Mouse (Mus musculus) embryonic facial prominence, embryonic 14.5 days (tissue): ENCODE measurements around the gene Gm20388. TPM values are rescaled to one million over a fixed set of nuclear protein-coding genes. Genes with fewer than 3 reads are reported as not detected.

Experiments
- ATAC-seq: fragments of 200-750 bp; cut with Nextera tagmentation; 2 replicates; pipeline ENCODE4 v1.8.0; 2017; ENCODE audit warnings: low read depth, moderate number of reproducible peaks, moderate TSS enrichment
- DNase-seq: peaks from one replicate; pipeline ENCODE4 v3.0.0-alpha.2; 2015; ENCODE audit warnings: low spot score
- H3K27ac ChIP-seq: fragments of 300-500 bp; sonication (generic); replicated peaks from 2 replicates; pipeline ENCODE4 v1.5.1; 2014; ENCODE audit warnings: low read depth, mild to moderate bottlenecking, low read length, moderate library complexity
- H3K27me3 ChIP-seq: fragments of 300-500 bp; sonication (generic); replicated peaks from 2 replicates; pipeline ENCODE4 v1.6.1; 2014; ENCODE audit warnings: low read length; ENCODE audit not compliant: control insufficient read depth, insufficient read depth
- H3K36me3 ChIP-seq: fragments of 300-500 bp; sonication (generic); 2 replicates; pipeline ENCODE4 v1.6.1; 2014; ENCODE audit warnings: low read length, mixed read lengths; ENCODE audit not compliant: control insufficient read depth, insufficient read depth
- H3K4me1 ChIP-seq: fragments of 300-500 bp; sonication (generic); 2 replicates; pipeline ENCODE4 v1.6.1; 2014; ENCODE audit warnings: antibody characterized with exemption, low read length; ENCODE audit not compliant: control insufficient read depth, insufficient read depth
- H3K4me2 ChIP-seq: fragments of 300-500 bp; sonication (generic); 2 replicates; pipeline ENCODE4 v1.6.1; 2014; ENCODE audit warnings: low read depth, mild to moderate bottlenecking, low read length, moderate library complexity, mixed read lengths
- H3K4me3 ChIP-seq: fragments of 300-500 bp; sonication (generic); 2 replicates; pipeline ENCODE4 v1.5.1; 2014; ENCODE audit warnings: low read depth, mild to moderate bottlenecking, low read length
- H3K9ac ChIP-seq: fragments of 300-500 bp; sonication (generic); 2 replicates; pipeline ENCODE4 v1.6.1; 2014; ENCODE audit warnings: low read depth, mild to moderate bottlenecking, low read length, moderate library complexity, mixed read lengths
- H3K9me3 ChIP-seq: fragments of 300-500 bp; sonication (generic); 2 replicates; pipeline ENCODE4 v1.6.1; 2016; ENCODE audit warnings: low read length; ENCODE audit not compliant: control insufficient read depth
- WGBS: fragments of 180-500 bp; shearing (Covaris S2); extraction: QIAGEN DNeasy Blood & Tissue Kit; methylation state at CpG from one replicate; pipeline ENCODE4 v1.1.7; 2014; 5-methylcytosine and 5-hydroxymethylcytosine counted together
- polyA plus RNA-seq: library from polyadenylated mRNA; unstranded; fragments of >200 nt; fragmentation: Nextera tagmentation; extraction: Ambion mirVana; gene quantifications from 2 replicates; pipeline ENCODE4 v1.2.1, GENCODE M21; 2014

Gm20388 gene
- polyA plus RNA-seq, 1 experiment from 2014 or later, result not detected

DNA sequence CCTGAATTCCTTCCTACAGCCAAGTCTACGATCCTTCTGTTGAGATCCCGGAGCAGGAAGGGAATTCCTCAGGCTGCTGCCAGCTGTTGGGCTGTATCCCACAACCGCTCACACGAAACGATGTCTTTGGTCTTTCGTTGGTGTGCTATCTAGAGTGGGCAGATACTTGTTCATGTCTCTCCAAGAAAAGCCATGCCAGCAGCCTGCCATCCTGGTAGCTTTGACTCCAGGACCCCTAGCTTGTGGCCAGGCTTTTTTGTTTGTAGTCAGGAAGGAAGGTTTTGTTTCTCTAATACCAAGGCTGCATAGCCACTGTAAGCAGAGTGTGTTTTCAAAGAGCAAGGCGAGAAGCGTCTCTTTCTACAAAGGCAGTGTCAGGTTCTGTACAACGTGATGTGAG, 193.3 kb downstream of the Gm20388 start:
- no peak overlapping the region for H3K27ac ChIP-seq
- 87% methylated on average over 9 of the region's 9 CpGs for WGBS
- peaks cover 15% of the 10 kb centered on the region for H3K4me1 ChIP-seq
- H3K9me3 ChIP-seq, result no peaks in the 10 kb centered on the region
- DNase-seq (no peak), ATAC-seq (no peak)
- H3K4me3 ChIP-seq, result no peak overlapping the region
- H3K27me3 ChIP-seq, result no peaks in the 10 kb centered on the region
- no peaks in the 10 kb centered on the region for H3K36me3 ChIP-seq
- H3K9ac ChIP-seq, result 0 out of 2 replicates have a peak overlapping the region, but pooled peaks have one; percentile 6
- no peak overlapping the region for H3K4me2 ChIP-seq

GRCm38 (mm10) chr8:120104721-120105272, 194.2 kb downstream of the Gm20388 start:
- no peak overlapping the region for H3K4me2 ChIP-seq
- no peaks in the 10 kb centered on the region for H3K36me3 ChIP-seq
- H3K4me1 ChIP-seq, result peaks cover 14% of the 10 kb centered on the region
- no peak for DNase-seq
- WGBS, result 58% methylated on average over 9 of the region's 9 CpGs
- no peak for ATAC-seq
- 0 out of 2 replicates have a peak overlapping the region, but pooled peaks have one; percentile 8 for H3K9ac ChIP-seq
- H3K4me3 ChIP-seq, result no peak overlapping the region
- no peaks in the 10 kb centered on the region for H3K9me3 ChIP-seq
- H3K27me3 ChIP-seq, result no peaks in the 10 kb centered on the region
- no peak overlapping the region; the same call in 1 of the 2 replicates for H3K27ac ChIP-seq

GRCm38 (mm10) chr8:120109149-120109548, 198.5 kb downstream of the Gm20388 start:
- Histone ChIP-seq H3K27ac (no peak overlapping the region), H3K36me3 (no peaks in the 10 kb centered on the region), H3K9me3 (no peaks in the 10 kb centered on the region), H3K4me3 (no peak overlapping the region), H3K4me2 (no peak overlapping the region), H3K4me1 (0 out of 2 replicates have a peak, but pooled peaks cover 6% of the 10 kb centered on the region), H3K9ac (no peak overlapping the region), H3K27me3 (peaks cover 1% of the 10 kb centered on the region; the same call in 1 of the 2 replicates)
- DNase-seq (no peak), ATAC-seq (no peak)
- 51% methylated on average over 3 of the region's 3 CpGs for WGBS

DNA sequence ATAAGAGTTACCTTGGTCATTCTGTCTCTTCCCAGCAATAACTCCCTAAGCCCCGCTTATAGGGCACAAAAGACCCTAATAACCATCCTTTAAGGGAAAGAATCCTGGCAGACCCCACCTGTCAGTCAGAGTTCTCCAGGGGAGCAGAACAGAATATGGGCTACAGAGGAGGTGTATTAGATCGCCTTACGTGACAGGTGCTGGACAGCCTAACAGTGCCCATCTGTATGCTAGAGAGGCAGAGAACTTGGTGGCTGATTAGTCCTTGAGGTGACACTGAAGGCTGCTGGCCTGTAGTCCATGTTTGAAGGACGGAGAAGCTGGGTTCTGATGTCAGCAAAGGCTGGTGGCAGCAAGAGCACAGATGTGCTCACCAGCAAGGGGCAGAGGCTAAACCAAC, 200.3 kb downstream of the Gm20388 start:
- WGBS, result 78% methylated on average over 4 of the region's 4 CpGs
- no peak for ATAC-seq

GRCm38 (mm10) chr8:120111382-120111781, 200.7 kb downstream of the Gm20388 start:
- Histone ChIP-seq H3K4me1 (0 out of 2 replicates have a peak, but pooled peaks cover 6% of the 10 kb centered on the region), H3K4me2 (no peak overlapping the region), H3K36me3 (no peaks in the 10 kb centered on the region), H3K27ac (no peak overlapping the region), H3K9me3 (no peaks in the 10 kb centered on the region), H3K9ac (no peak overlapping the region), H3K27me3 (peaks cover 24% of the 10 kb centered on the region), H3K4me3 (no peak overlapping the region)
- no peak for ATAC-seq
- 63% methylated on average over 4 of the region's 4 CpGs for WGBS
- DNase-seq, result no peak

More for the DNA sequence above, 200.3 kb downstream of the Gm20388 start:
- H3K4me1 ChIP-seq, result 0 out of 2 replicates have a peak, but pooled peaks cover 6% of the 10 kb centered on the region
- H3K4me2 ChIP-seq, result no peak overlapping the region
- no peaks in the 10 kb centered on the region for H3K9me3 ChIP-seq
- no peak overlapping the region for H3K9ac ChIP-seq
- H3K27ac ChIP-seq, result no peak overlapping the region
- no peaks in the 10 kb centered on the region for H3K36me3 ChIP-seq
- H3K27me3 ChIP-seq, result peaks cover 19% of the 10 kb centered on the region
- DNase-seq, result no peak
- no peak overlapping the region for H3K4me3 ChIP-seq

DNA sequence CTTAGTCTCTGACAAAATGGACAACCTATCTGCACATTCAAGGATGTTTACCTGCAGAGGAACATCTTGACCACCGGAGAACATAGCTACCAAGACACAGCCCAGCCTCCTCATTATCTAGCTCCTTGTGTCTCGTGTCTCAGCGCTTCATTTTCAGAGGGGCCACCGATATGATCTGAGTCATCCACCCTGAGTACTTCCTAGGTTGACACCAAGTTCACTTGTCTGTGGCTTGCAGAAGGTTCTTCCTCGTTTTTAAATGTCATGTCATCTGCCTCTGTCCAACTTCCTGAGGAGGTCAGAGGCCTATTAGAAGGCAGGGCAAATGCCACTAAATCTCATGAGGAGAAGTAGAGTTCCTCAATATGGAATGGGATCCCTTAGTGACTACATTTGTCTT, 201.9 kb downstream of the Gm20388 start:
- Histone ChIP-seq H3K4me2 (no peak overlapping the region), H3K9ac (no peak overlapping the region), H3K36me3 (no peaks in the 10 kb centered on the region), H3K4me1 (0 out of 2 replicates have a peak, but pooled peaks cover 6% of the 10 kb centered on the region), H3K4me3 (no peak overlapping the region), H3K27ac (no peak overlapping the region), H3K27me3 (peaks cover 29% of the 10 kb centered on the region), H3K9me3 (no peaks in the 10 kb centered on the region)
- 77% methylated on average over 5 of the region's 5 CpGs for WGBS
- ATAC-seq, result no peak
- no peak for DNase-seq

DNA sequence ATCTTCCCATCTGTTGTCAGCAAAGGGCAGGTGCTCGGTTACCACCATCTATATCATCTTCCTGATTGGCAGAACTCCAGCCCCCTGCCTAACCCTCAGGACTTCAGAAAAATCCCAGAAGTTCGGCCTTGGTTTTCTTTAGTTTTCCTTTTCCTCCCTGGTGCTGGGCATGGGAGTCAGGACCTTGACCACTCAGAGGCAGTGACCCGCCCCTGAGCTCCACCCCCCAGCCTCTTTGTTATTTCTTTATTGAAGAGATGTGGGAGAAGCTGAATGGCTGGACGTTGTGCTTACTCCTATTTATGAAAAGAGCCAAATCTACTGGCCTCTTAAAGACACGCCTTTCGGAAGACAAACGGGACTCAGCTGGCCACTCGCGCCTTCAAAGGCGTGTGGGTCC, 202.7 kb downstream of the Gm20388 start:
- peak overlapping the region; percentile 98 for H3K4me2 ChIP-seq
- H3K4me3 ChIP-seq, result peak overlapping the region; percentile 78
- H3K4me1 ChIP-seq, result 0 out of 2 replicates have a peak, but pooled peaks cover 6% of the 10 kb centered on the region
- H3K27ac ChIP-seq, result peak overlapping the region; percentile 70
- H3K27me3 ChIP-seq, result peaks cover 29% of the 10 kb centered on the region
- no peaks in the 10 kb centered on the region for H3K36me3 ChIP-seq
- H3K9ac ChIP-seq, result peak overlapping the region; percentile 65
- ATAC-seq, result peak; percentile 9
- DNase-seq, result peak; percentile 43
- 4% methylated on average over 10 of the region's 10 CpGs for WGBS
- no peaks in the 10 kb centered on the region for H3K9me3 ChIP-seq

GRCm38 (mm10) chr8:120113758-120114255, 203.2 kb downstream of the Gm20388 start, which contains the start of gene 6430548M08Rik:
Gene 6430548M08Rik, plus strand, starts transcription at chr8:120114152.
- Histone ChIP-seq H3K4me2 (peak within 1 kb of the TSS; percentile 98), H3K27me3 (peaks cover 29% of the 10 kb centered on the region), H3K9ac (peak within 1 kb of the TSS; percentile 73), H3K4me3 (peak within 1 kb of the TSS; percentile 78), H3K4me1 (0 out of 2 replicates have a peak, but pooled peaks cover 6% of the 10 kb centered on the region), H3K9me3 (no peaks in the 10 kb centered on the region), H3K36me3 (no peaks in the 10 kb centered on the region), H3K27ac (peak within 1 kb of the TSS; percentile 70)
- DNase-seq, result peak; percentile 100
- peak; percentile 96 for ATAC-seq
- WGBS, result 0% methylated on average over 15 of the region's 61 CpGs
